ENCODE assay signal across 10 mouse cellular contexts in genomic region chr7:80160293-80160944, GRCm38 (mm10). TPM values are rescaled to one million over a fixed set of nuclear protein-coding genes. Genes with fewer than 3 reads are reported as not detected.
A peak's percentile ranks its signal among the peaks of the same experiment; 100 is the strongest.
DNase-seq lines count a peak whose midpoint lies in the region; ATAC-seq lines count a peak whose summit lies in the region.
"Had no signal": no experiment of that assay in that cellular context is flagged by ENCODE, and none has a peak within 500 bp of the region (broad histone marks: within the 10 kb centered on the region; RNA-seq: fewer than 3 reads in every experiment).

No protein-coding gene starts in this region.

- peak; percentile 44 to 67 for DNase-seq in layer of hippocampus, postnatal 14 days (ENCODE audit: low spot score in 2 of 2)
- DNase-seq in layer of hippocampus, postnatal 25 days (ENCODE audit: extremely low spot score in 1 of 2, low spot score in 1 of 2): no peak
- DNase-seq in kidney, postnatal 36 days: peak; percentile 81 to 85
- no peak for DNase-seq in c-Kit-positive CD71-positive TER-119-positive erythroid progenitor cells, embryonic 14.5 days (ENCODE audit: low spot score)
- DNase-seq in frontal cortex, postnatal 25 days (ENCODE audit: low spot score in 2 of 2): no peak

- H3K9me3 ChIP-seq in intestine, embryonic 15.5 days: no peaks in the 10 kb centered on the region
- no peaks in the 10 kb centered on the region for H3K9me3 ChIP-seq in stomach, embryonic 15.5 days
- H3K9me3 ChIP-seq: embryonic facial prominence, embryonic 12.5 days had no signal

- no peaks in the 10 kb centered on the region for H3K36me3 ChIP-seq in intestine, embryonic 15.5 days
- no peaks in the 10 kb centered on the region for H3K36me3 ChIP-seq in stomach, embryonic 15.5 days
- H3K36me3 ChIP-seq: embryonic facial prominence, embryonic 12.5 days had no signal

- peak; percentile 79 for ATAC-seq in intestine, embryonic 15.5 days
- ATAC-seq in stomach, embryonic 15.5 days (ENCODE audit: insufficient read depth, low FRiP score, low read depth): peak; percentile 76
- ATAC-seq: hindbrain, embryonic 16.5 days; midbrain, embryonic 16.5 days had no signal

- no peak overlapping the region for H3K9ac ChIP-seq in intestine, embryonic 15.5 days
- H3K9ac ChIP-seq in stomach, embryonic 15.5 days: no peak overlapping the region
- H3K9ac ChIP-seq: embryonic facial prominence, embryonic 12.5 days had no signal

- H3K4me1 ChIP-seq in intestine, embryonic 15.5 days (replicated peaks): peaks cover 14% of the 10 kb centered on the region
- H3K4me1 ChIP-seq in stomach, embryonic 15.5 days: peaks cover 17% of the 10 kb centered on the region

- H3K4me2 ChIP-seq in intestine, embryonic 15.5 days (replicated peaks): no peak overlapping the region
- peak overlapping the region; percentile 11; the same call in 1 of the 2 replicates for H3K4me2 ChIP-seq in stomach, embryonic 15.5 days
- H3K4me2 ChIP-seq: embryonic facial prominence, embryonic 12.5 days had no signal

- no peak overlapping the region for H3K4me3 ChIP-seq in intestine, embryonic 15.5 days (replicated peaks)
- no peak overlapping the region for H3K4me3 ChIP-seq in stomach, embryonic 15.5 days (replicated peaks)
- H3K4me3 ChIP-seq: embryonic facial prominence, embryonic 12.5 days had no signal

- WGBS in intestine, embryonic 15.5 days: 40% methylated on average over 7 of the region's 7 CpGs
- 43% methylated on average over 7 of the region's 7 CpGs for WGBS in stomach, embryonic 15.5 days

- H3K27ac ChIP-seq in intestine, embryonic 15.5 days: peak overlapping the region; percentile 66
- peak overlapping the region; percentile 90 for H3K27ac ChIP-seq in stomach, embryonic 15.5 days
- H3K27ac ChIP-seq: embryonic facial prominence, embryonic 12.5 days had no signal

- no peaks in the 10 kb centered on the region for H3K27me3 ChIP-seq in intestine, embryonic 15.5 days (replicated peaks)
- H3K27me3 ChIP-seq in stomach, embryonic 15.5 days (replicated peaks): no peaks in the 10 kb centered on the region
- H3K27me3 ChIP-seq: embryonic facial prominence, embryonic 12.5 days had no signal

RNA-seq across cellular contexts. Expression of gene Sema4b, which starts 26.2 kb away (rescaled TPM):
- 10 to 100 TPM; 25.2 to 25.7 TPM for total RNA-seq in layer of hippocampus, postnatal 14 days (2021)
- total RNA-seq in layer of hippocampus, postnatal 25 days (2021): 10 to 100 TPM; 23.0 to 23.2 TPM
- polyA plus RNA-seq in intestine, embryonic 15.5 days (2015; fragmentation: Nextera tagmentation; extraction: Ambion mirVana): 16.8 and 16.9 TPM in 2 replicates
- 22.1 and 23.8 TPM in 2 replicates for polyA plus RNA-seq in stomach, embryonic 15.5 days (2015; fragmentation: Nextera tagmentation; extraction: Ambion mirVana)

RNA-seq across cellular contexts. Expression of gene Idh2, which starts 45.2 kb away (rescaled TPM):
- 10 to 100 TPM; 70.9 to 75.8 TPM for total RNA-seq in layer of hippocampus, postnatal 14 days (2021)
- total RNA-seq in layer of hippocampus, postnatal 25 days (2021): 10 to 100 TPM; 62.2 to 67.0 TPM
- polyA plus RNA-seq in intestine, embryonic 15.5 days (2015; fragmentation: Nextera tagmentation; extraction: Ambion mirVana): 520 and 568 TPM in 2 replicates
- 595 and 631 TPM in 2 replicates for polyA plus RNA-seq in stomach, embryonic 15.5 days (2015; fragmentation: Nextera tagmentation; extraction: Ambion mirVana)

Comparison
In these comparisons a context has a peak if more than half of its experiments do, and no peak if none do; other contexts are left out.
1. DNase-seq: peak in layer of hippocampus, postnatal 14 days (2 of 2) and kidney, postnatal 36 days (2 of 2); none in layer of hippocampus, postnatal 25 days (0 of 2), c-Kit-positive CD71-positive TER-119-positive erythroid progenitor cells, embryonic 14.5 days (single experiment) and frontal cortex, postnatal 25 days (0 of 2).